Mouse (Mus musculus) frontal cortex, adult 2 months (tissue): Measurements from ENCODE around the gene Cep128. TPM values are rescaled to one million over a fixed set of nuclear protein-coding genes. Genes with fewer than 3 reads are reported as not detected.

Experiments used
- DNase-seq, 2 experiments: peaks; one replicate each; pipeline ENCODE4 v3.0.0; 2022; ENCODE audit warnings: low spot score in 1 of 2; ENCODE audit errors: extremely low spot score in 1 of 2
- polyA plus RNA-seq: library from polyadenylated mRNA; depleted of rRNA; stranded (reverse); fragments of >200 nt; gene quantifications from 2 replicates; pipeline ENCODE4 v1.2.3, GENCODE M21; 2012

Gene Cep128
- polyA plus RNA-seq, 1 experiment: 8.3 TPM

DNA sequence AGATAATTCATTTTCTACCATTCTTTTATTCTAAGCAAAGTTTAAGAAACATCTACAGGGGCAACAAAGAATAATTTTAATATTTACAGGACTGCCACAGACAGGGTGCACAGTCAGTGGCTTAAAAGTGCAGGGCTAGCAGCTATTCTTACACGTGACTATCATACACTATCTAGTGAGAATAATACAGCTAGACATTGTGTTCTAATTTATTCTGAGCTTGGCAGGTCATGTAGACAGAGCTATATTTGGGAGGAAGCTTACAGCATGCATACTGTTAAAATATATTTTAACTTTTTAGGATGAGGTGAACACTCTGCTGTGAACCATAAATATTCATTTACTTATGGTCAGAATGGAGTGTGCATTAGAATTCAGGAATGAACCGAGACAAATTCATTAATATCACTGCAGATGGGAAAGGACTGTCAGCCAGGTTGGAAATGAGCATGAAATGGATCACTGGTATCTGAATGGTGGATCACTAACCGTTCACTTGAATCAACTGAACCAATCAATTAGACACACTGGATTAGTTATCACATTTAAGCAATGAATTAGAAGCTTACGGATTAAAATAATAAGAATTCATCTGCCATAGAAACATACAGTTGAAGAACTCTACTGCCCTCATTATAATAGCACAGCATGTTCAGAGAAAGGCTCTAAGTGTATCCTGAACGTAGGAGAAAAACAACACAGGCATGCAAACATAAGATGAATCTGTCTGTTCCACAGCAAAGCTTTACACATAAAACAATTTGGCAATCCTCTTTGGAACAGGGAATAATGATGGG lies 317.7 kb downstream of the Cep128 start:
- no peak for DNase-seq

DNA sequence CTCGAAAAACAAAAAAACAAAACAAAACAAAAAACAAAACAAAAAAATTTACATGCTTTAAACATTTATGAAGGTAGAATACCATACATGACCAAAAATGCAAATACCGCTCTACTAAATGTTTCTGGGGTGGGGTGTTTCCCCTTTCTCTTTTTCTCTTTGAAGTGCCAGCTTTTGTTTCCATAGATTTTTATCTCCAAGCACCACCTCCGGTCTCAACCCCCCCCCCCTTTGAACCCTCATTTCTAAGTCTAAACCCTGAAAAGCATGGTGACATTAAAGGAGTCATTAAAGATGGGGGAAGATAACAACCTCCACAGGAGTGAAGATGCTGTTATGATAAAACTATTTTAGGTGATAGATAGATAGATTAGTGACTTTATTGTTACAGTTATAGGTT lies 318.8 kb downstream of the Cep128 start:
- DNase-seq: no peak

DNA sequence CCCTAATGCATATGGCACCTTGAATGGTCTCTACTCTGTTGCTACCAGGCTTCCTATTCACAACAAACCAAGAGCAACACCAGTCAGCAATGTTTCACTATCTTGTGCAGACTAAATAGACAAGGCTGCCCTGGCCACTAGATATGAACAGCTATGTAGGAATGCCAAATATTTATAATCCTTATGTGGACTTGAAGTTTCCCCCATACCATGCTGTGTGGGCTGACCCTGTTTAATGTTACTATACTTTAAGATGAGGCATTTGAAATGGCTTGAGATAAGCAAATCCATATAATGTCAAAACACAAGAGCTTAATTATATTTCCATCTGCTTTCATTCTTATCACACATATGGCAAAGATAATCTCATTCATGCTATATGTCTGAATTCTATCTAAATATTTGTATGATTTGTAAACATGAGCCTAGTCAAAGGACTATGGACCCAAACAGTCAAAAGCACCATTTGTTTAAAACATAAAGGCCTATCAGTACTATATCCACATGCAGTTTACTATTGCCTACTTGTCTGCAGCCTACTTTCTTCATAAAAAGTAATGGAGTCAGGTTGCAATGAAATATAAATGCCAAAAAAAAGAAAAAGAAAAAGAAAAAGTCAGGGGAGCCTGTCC lies 319.7 kb downstream of the Cep128 start:
- no peak for DNase-seq

DNA sequence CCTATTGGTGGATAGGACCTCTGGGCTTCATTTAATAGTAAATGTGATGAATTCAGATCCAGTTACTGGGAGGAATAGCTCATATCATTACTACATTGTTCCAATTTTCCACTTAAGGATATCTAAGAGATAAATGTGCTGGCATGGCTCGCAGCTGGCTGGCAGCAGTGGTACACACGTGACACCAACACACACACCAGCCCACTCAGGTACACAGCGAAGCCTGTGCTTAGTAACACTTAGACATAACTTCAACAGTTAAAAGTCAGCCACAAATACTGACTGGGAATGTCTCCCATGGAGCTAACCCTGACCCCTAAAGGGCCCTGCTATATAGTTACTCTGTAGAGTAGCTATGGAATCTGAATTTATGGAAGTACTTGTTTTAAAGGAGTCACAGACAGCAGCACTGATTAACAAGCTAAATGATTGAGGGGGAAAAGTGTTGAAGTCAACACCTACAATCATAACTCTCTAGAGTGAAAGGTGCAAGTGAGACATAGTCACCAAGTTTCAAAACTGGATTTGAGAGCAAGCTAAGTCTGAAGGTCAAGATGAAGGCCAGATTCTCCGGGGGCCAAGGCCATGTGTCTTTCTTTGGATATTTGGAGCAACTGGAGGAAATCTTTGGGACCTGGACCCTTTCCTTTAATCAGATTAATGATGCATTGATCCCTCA lies 320.7 kb downstream of the Cep128 start:
- no peak for DNase-seq

DNA sequence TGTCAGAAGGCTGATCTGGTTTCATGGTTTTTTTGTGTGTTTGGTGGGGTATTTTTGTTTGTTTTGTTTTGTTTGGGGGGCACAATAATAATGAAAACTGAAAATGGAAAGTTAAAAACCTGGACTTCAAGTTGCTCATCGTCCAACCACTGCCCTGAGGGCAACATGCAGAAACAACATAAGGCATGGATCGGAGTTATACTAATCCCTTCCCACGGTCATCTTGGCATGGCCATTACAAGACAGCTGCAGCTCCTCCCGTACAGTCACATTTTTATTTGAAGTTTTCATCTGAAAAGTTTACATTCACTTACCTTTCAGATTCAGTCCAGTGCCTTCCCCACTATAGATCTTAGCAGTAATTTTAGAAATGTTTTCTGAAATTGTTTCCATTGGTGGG lies 321.5 kb downstream of the Cep128 start:
- DNase-seq: no peak

GRCm38 (mm10) chr12:91059704-91060318 lies 324.4 kb downstream of the Cep128 start:
- DNase-seq: no peak

DNA sequence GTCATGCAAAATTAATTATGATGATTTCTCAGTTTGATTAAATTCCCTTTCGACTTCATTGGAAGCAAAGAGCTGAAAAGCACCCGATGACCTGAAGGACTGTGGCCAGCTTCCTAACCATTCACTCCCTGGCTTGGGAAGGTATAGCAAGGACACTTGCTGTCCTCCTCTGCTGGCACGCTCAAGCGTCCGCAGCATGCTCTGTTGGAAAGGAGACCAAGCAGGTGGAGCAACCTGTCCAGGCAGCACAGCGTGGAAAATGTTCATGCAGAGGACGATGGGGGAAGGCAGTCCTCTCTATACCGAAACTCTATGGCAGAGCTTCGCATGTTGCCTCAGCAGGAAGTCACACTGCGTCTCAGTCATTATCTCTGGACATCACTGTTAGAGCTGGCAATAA lies 327.3 kb downstream of the Cep128 start:
- no peak for DNase-seq

- no peak for DNase-seq
Measured at GRCm38 (mm10) chr12:91052301-91052700, 331.9 kb downstream of the Cep128 start.

DNA sequence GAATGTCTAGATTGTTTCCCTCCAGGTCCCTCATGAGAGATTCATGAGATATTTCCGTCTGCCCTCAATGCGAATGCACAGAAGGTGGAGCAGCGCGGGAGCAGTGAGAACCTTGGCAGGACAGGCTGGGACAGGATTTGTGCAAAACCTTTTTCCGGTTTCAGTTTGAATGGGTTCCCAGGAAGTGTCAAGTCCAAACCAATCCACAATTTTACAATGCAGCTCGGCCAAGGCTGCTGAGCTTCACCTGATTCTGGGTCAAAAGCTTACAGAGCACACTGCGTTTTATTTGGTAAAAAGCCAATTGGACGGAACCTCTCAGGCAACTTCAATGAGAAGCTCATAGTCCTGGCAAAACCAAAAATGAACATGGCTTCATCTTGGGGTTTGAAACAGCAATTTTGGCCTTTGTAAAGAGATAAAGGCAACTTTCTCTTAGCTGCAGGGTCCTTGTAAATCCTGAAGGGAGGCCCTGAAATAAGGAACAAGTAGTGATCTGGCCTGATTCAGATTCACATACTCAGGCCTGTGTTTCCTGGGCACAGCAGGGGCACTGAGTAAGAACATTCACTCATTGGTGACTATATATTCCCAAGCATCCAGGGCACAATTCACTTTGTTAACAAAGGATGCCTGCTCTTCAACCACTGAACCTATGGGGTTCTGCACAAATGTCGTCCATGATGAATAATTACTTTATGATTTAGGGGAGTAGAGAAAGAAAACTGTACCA lies 333.4 kb downstream of the Cep128 start:
- peak; percentile 4 to 23 for DNase-seq

GRCm38 (mm10) chr12:91041363-91041762 lies 342.8 kb downstream of the Cep128 start:
- DNase-seq: no peak

DNA sequence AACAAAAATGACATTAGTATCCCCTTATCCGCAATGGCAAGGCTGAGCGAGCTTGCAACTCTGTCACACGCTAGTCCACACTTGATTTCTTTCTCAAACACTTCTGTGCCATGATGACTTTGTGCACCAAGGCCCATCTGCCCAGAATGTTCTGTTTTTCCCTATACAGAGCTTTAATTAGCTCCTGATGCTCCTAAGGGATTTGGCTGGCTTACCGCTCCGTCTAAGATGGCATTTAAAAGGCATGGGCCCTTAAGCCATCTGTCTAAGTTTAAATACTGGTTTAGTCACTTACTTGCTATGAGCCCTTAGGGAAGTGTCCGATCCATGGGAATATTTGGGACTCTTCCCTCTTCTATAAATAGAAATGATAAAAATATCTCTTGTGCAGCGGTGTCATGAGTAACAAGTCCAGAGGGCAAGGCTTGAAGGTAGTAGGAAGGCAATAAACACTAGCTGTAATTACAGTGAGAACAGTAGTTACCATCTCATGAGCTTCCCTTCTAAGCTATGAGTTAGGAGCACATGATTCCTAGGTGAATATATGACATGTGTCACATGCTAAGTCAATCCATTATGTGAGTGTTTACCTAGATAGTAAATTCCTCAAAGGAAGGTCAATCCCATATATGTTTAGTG lies 343.8 kb downstream of the Cep128 start:
- DNase-seq: no peak

GRCm38 (mm10) chr12:91029116-91029515 lies 355.1 kb downstream of the Cep128 start:
- DNase-seq: no peak

DNA sequence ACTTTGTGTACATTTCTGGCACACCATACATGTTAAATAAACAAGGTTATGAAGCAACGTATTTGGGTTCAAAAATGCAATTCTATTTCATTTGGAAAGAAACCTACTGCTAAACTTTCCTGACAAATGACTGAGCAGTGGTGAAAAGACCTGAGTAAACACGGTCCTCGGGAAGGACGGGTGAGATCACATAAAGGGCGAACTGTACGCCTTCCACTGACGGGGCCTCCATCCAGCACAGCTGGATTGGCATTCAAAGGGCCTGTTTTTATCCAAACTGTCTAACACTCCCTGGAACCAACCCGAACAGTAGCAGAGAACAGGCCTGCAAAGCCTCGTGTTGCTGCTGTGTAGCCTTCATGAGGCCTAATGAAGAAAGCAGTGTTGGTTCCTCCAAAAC lies 356.5 kb downstream of the Cep128 start:
- no peak for DNase-seq

DNA sequence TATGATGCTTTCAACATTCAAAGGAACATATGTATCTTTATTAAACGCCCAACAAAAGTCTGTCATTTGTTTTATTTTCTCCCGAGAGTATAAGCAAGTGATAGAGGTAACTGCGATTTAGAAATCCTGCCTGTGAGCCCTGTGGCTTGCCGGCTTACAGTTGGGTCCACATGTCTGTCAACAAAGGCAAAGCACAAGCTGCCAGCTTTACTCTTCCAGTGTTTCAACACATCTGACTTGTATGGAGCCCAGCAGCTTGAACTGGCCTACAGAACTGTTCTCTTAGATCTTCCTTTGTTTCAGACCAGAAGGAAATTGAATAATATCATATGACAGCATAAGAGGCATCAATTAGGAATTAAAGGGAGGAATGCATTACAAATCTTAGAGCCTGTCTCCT lies 357.1 kb downstream of the Cep128 start:
- DNase-seq: no peak

DNA sequence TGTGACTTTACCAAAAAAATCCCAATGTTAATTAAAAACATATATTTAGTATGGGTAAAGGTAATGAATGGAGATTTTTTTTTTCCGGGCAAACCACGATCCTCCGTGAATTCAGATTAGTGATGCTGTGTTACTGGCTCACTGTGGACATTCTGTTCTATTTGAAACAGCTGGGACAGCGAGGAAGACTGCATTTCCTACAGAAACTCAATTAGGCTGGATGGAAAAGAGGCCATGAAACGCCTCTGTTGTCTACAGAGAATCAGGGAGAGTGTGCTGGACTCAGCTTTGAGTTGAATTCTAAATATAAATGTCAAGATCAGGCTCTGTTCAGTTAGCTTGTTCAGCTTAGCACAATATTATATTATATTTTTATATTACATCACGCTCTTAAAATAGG lies 369.1 kb downstream of the Cep128 start:
- DNase-seq: no peak

DNA sequence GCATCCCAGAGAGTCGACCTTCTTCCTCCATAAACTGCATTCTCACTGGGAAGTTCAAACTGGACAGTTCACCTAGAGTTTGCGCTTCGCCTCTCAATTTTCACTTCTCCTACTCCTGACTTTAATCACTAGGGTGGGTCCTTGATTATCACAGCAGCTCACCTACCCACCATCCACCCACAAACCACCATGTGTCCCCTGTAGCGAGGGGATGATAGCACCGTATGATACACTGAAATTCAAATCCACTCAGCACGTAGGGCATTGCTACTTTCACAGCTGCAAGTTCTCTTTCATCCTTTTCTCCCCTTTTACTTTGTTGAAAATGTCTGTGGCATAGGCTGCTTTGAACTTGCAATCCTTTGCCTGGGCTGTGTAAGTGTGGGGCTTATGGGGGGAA lies 371.2 kb downstream of the Cep128 start:
- DNase-seq: no peak

GRCm38 (mm10) chr12:91012184-91012583 lies 372.0 kb downstream of the Cep128 start:
- DNase-seq: no peak

GRCm38 (mm10) chr12:91008736-91009135 lies 375.5 kb downstream of the Cep128 start:
- DNase-seq: no peak

- DNase-seq: no peak
Measured at GRCm38 (mm10) chr12:91008170-91008569, 376.0 kb downstream of the Cep128 start.

DNA sequence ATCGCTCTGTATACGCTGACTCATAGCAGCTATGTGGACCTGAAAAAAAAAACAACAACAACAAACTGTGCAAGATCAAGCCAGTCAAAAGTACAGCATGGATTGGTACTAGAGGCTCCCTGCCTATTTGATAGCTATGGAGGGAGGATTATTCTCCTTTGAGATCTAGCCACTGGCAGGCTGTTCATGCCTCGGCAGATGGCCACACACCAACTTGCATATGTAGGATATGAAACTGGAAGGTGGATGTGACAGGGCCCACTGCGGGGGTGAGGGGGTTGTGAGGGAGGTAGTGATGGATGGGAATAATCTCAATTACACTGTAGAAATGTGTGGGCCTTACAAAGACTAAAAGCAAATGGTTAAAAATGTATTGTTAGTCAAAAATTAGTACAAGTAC lies 386.7 kb downstream of the Cep128 start:
- peak in 1 of 2 experiments; percentile 40 for DNase-seq
